Mouse (Mus musculus) mouse trophoblast stem cell (cell line): ENCODE measurements around the gene Syne3.

ENCODE experiments used
- in situ Hi-C, 2 experiments: fragments of 300-500 bp; cut with MseI, MboI; formaldehyde crosslinking; loops; 2 replicates in 1 of 2; 3 replicates in 1 of 2; pipeline ENCODE4 v1.15.1; 2025

Syne3 gene

GRCm38 (mm10) chr12:105025947-105026586 is 16.5 kb upstream of the Syne3 start:
- in situ Hi-C loops = loop anchor here in 1 of 2 experiments (5.0 kb wide), 1 partner anchor 74 kb away; no protein-coding TSS in a partner anchor

- in situ Hi-C loops = loop anchor here in 1 of 2 experiments (5.0 kb wide), 1 partner anchor 73 kb away; no protein-coding TSS in a partner anchor
Measured at GRCm38 (mm10) chr12:105025271-105025946, 15.8 kb upstream of the Syne3 start.

- in situ Hi-C loops = no loop called here
Measured at GRCm38 (mm10) chr12:105022776-105023175, 13.2 kb upstream of the Syne3 start.

- in situ Hi-C loops = no loop called here
Measured at GRCm38 (mm10) chr12:105022141-105022540, 12.5 kb upstream of the Syne3 start.

- in situ Hi-C loops = no loop called here
Measured at GRCm38 (mm10) chr12:105021441-105022069, 11.9 kb upstream of the Syne3 start.

GRCm38 (mm10) chr12:105019359-105020219 is 10.0 kb upstream of the Syne3 start:
- in situ Hi-C loops = loop anchor here in 1 of 2 experiments (5.0 kb wide), 1 partner anchor 62 kb away; no protein-coding TSS in a partner anchor

- in situ Hi-C loops = loop anchor here in 1 of 2 experiments (5.0 kb wide), 1 partner anchor 59 kb away; no protein-coding TSS in a partner anchor
Measured at GRCm38 (mm10) chr12:105016639-105017038, 7.0 kb upstream of the Syne3 start.

- in situ Hi-C loops = loop anchor here in 1 of 2 experiments (5.0 kb wide), 1 partner anchor 59 kb away; no protein-coding TSS in a partner anchor
Measured at GRCm38 (mm10) chr12:105016199-105016598, 6.6 kb upstream of the Syne3 start.

GRCm38 (mm10) chr12:105013065-105013464 is 3.5 kb upstream of the Syne3 start:
- in situ Hi-C loops = no loop called here

- in situ Hi-C loops = no loop called here
Measured at GRCm38 (mm10) chr12:105012314-105012713, 2.7 kb upstream of the Syne3 start.

- in situ Hi-C loops = no loop called here
Measured at GRCm38 (mm10) chr12:105011589-105011988, 2.0 kb upstream of the Syne3 start.

- in situ Hi-C loops = no loop called here
Measured at GRCm38 (mm10) chr12:105010213-105010790, 693 bp upstream of the Syne3 start.

- in situ Hi-C loops = no loop called here
Measured at GRCm38 (mm10) chr12:105008752-105009178, 844 bp downstream of the Syne3 start.

GRCm38 (mm10) chr12:105008150-105008549 is 1.5 kb downstream of the Syne3 start:
- in situ Hi-C loops = no loop called here

- in situ Hi-C loops = no loop called here
Measured at GRCm38 (mm10) chr12:105005715-105005972, 4.0 kb downstream of the Syne3 start.

- in situ Hi-C loops = no loop called here
Measured at GRCm38 (mm10) chr12:105004956-105005714, 4.5 kb downstream of the Syne3 start.

GRCm38 (mm10) chr12:105003715-105004114 is 5.9 kb downstream of the Syne3 start:
- in situ Hi-C loops = no loop called here

- in situ Hi-C loops = no loop called here
Measured at GRCm38 (mm10) chr12:105003158-105003557, 6.5 kb downstream of the Syne3 start.

- in situ Hi-C loops = no loop called here
Measured at GRCm38 (mm10) chr12:105002340-105003132, 7.1 kb downstream of the Syne3 start.

- in situ Hi-C loops = no loop called here
Measured at GRCm38 (mm10) chr12:105001317-105001716, 8.3 kb downstream of the Syne3 start.
